Mouse (Mus musculus): ENCODE measurements around the gene Nop2. TPM values are rescaled to one million over a fixed set of nuclear protein-coding genes. Genes with fewer than 3 reads are reported as not detected.
A peak's percentile ranks its signal among the peaks of the same experiment; 100 is the strongest.

Gene Nop2
- polyA plus RNA-seq, 1 experiment from 2014 or later: 56.4 TPM

- Histone ChIP-seq H3K4me3 (ENCODE audit: low read depth, low read length) (peak overlapping the region; percentile 5; the same call in 1 of the 2 replicates), H3K4me1 (ENCODE audit: control insufficient read depth, insufficient read depth, low read length) (peaks cover 22% of the 10 kb centered on the region), H3K27ac (replicated peaks; ENCODE audit: low read depth, low read length) (no peak overlapping the region), H3K9ac (ENCODE audit: low read depth, low read length) (peak overlapping the region; percentile 6; the same call in 1 of the 2 replicates), H3K4me2 (ENCODE audit: low read depth, low read length) (peak overlapping the region; percentile 84), H3K36me3 (ENCODE audit: control insufficient read depth, insufficient read depth, low read length) (peaks cover 59% of the 10 kb centered on the region), H3K9me3 (ENCODE audit: control insufficient read depth, low read length) (no peaks in the 10 kb centered on the region), H3K27me3 (replicated peaks; ENCODE audit: control insufficient read depth, insufficient read depth, low read length) (no peaks in the 10 kb centered on the region)
- DNase-seq (ENCODE audit: low spot score): peak; percentile 63
- WGBS: 44% methylated on average over 5 of the region's 5 CpGs
- 0 out of 2 replicates have a peak, but pooled peaks have one; percentile 4 for ATAC-seq (ENCODE audit: low read depth)
These were observed 32.2 kb upstream of the Nop2 start for GRCm38 (mm10) chr6:125099421-125099971.

GRCm38 (mm10) chr6:125101444-125101843 is 30.3 kb upstream of the Nop2 start:
- no peak overlapping the region for H3K27ac ChIP-seq (replicated peaks; ENCODE audit: low read depth, low read length)
- no peaks in the 10 kb centered on the region for H3K27me3 ChIP-seq (replicated peaks; ENCODE audit: control insufficient read depth, insufficient read depth, low read length)
- no peak overlapping the region for H3K9ac ChIP-seq (ENCODE audit: low read depth, low read length)
- H3K9me3 ChIP-seq (ENCODE audit: control insufficient read depth, low read length): no peaks in the 10 kb centered on the region
- DNase-seq (ENCODE audit: low spot score): no peak
- H3K36me3 ChIP-seq (ENCODE audit: control insufficient read depth, insufficient read depth, low read length): peaks cover 78% of the 10 kb centered on the region
- no peak for ATAC-seq (ENCODE audit: low read depth)
- peaks cover 22% of the 10 kb centered on the region for H3K4me1 ChIP-seq (ENCODE audit: control insufficient read depth, insufficient read depth, low read length)
- H3K4me2 ChIP-seq (ENCODE audit: low read depth, low read length): no peak overlapping the region
- H3K4me3 ChIP-seq (ENCODE audit: low read depth, low read length): no peak overlapping the region
- 82% methylated on average over 9 of the region's 9 CpGs for WGBS

GRCm38 (mm10) chr6:125104223-125104622 is 27.5 kb upstream of the Nop2 start:
- peaks cover 4% of the 10 kb centered on the region for H3K4me1 ChIP-seq (ENCODE audit: control insufficient read depth, insufficient read depth, low read length)
- WGBS: 92% methylated on average over 4 of the region's 4 CpGs
- H3K9me3 ChIP-seq (ENCODE audit: control insufficient read depth, low read length): no peaks in the 10 kb centered on the region
- H3K4me3 ChIP-seq (ENCODE audit: low read depth, low read length): no peak overlapping the region
- H3K9ac ChIP-seq (ENCODE audit: low read depth, low read length): no peak overlapping the region
- H3K4me2 ChIP-seq (ENCODE audit: low read depth, low read length): no peak overlapping the region
- no peak for ATAC-seq (ENCODE audit: low read depth)
- H3K27me3 ChIP-seq (replicated peaks; ENCODE audit: control insufficient read depth, insufficient read depth, low read length): no peaks in the 10 kb centered on the region
- H3K27ac ChIP-seq (replicated peaks; ENCODE audit: low read depth, low read length): no peak overlapping the region
- DNase-seq (ENCODE audit: low spot score): no peak
- H3K36me3 ChIP-seq (ENCODE audit: control insufficient read depth, insufficient read depth, low read length): peaks cover 97% of the 10 kb centered on the region

GRCm38 (mm10) chr6:125107705-125108104 is 24.0 kb upstream of the Nop2 start:
- Histone ChIP-seq H3K4me3 (ENCODE audit: low read depth, low read length) (no peak overlapping the region), H3K27ac (replicated peaks; ENCODE audit: low read depth, low read length) (no peak overlapping the region), H3K36me3 (ENCODE audit: control insufficient read depth, insufficient read depth, low read length) (peaks cover 98% of the 10 kb centered on the region), H3K9me3 (ENCODE audit: control insufficient read depth, low read length) (no peaks in the 10 kb centered on the region), H3K4me2 (ENCODE audit: low read depth, low read length) (no peak overlapping the region), H3K4me1 (ENCODE audit: control insufficient read depth, insufficient read depth, low read length) (no peaks in the 10 kb centered on the region), H3K27me3 (replicated peaks; ENCODE audit: control insufficient read depth, insufficient read depth, low read length) (no peaks in the 10 kb centered on the region), H3K9ac (ENCODE audit: low read depth, low read length) (no peak overlapping the region)
- ATAC-seq (ENCODE audit: low read depth) (no peak), DNase-seq (ENCODE audit: low spot score) (no peak)
- 97% methylated on average over 2 of the region's 2 CpGs for WGBS

GRCm38 (mm10) chr6:125109371-125109770 is 22.3 kb upstream of the Nop2 start:
- Histone ChIP-seq H3K4me2 (ENCODE audit: low read depth, low read length) (no peak overlapping the region), H3K27ac (replicated peaks; ENCODE audit: low read depth, low read length) (no peak overlapping the region), H3K9me3 (ENCODE audit: control insufficient read depth, low read length) (no peaks in the 10 kb centered on the region), H3K27me3 (replicated peaks; ENCODE audit: control insufficient read depth, insufficient read depth, low read length) (no peaks in the 10 kb centered on the region), H3K9ac (ENCODE audit: low read depth, low read length) (no peak overlapping the region), H3K4me3 (ENCODE audit: low read depth, low read length) (no peak overlapping the region), H3K4me1 (ENCODE audit: control insufficient read depth, insufficient read depth, low read length) (no peaks in the 10 kb centered on the region), H3K36me3 (ENCODE audit: control insufficient read depth, insufficient read depth, low read length) (peaks cover 99% of the 10 kb centered on the region)
- ATAC-seq (ENCODE audit: low read depth) (no peak), DNase-seq (ENCODE audit: low spot score) (peak; percentile 33)
- WGBS: 68% methylated on average over 14 of the region's 14 CpGs

- Histone ChIP-seq H3K9me3 (ENCODE audit: control insufficient read depth, low read length) (no peaks in the 10 kb centered on the region), H3K4me3 (ENCODE audit: low read depth, low read length) (no peak overlapping the region), H3K36me3 (ENCODE audit: control insufficient read depth, insufficient read depth, low read length) (peaks cover 98% of the 10 kb centered on the region), H3K4me1 (ENCODE audit: control insufficient read depth, insufficient read depth, low read length) (no peaks in the 10 kb centered on the region), H3K27ac (replicated peaks; ENCODE audit: low read depth, low read length) (no peak overlapping the region), H3K9ac (ENCODE audit: low read depth, low read length) (no peak overlapping the region), H3K27me3 (replicated peaks; ENCODE audit: control insufficient read depth, insufficient read depth, low read length) (no peaks in the 10 kb centered on the region), H3K4me2 (ENCODE audit: low read depth, low read length) (no peak overlapping the region)
- DNase-seq (ENCODE audit: low spot score): peak; percentile 24
- 90% methylated on average over 7 of the region's 7 CpGs for WGBS
- no peak for ATAC-seq (ENCODE audit: low read depth)
These were observed 20.8 kb upstream of the Nop2 start for GRCm38 (mm10) chr6:125110927-125111326.

GRCm38 (mm10) chr6:125112553-125112952 is 19.2 kb upstream of the Nop2 start:
- H3K4me3 ChIP-seq (ENCODE audit: low read depth, low read length): no peak overlapping the region
- DNase-seq (ENCODE audit: low spot score): no peak
- H3K27ac ChIP-seq (replicated peaks; ENCODE audit: low read depth, low read length): no peak overlapping the region
- no peak overlapping the region for H3K4me2 ChIP-seq (ENCODE audit: low read depth, low read length)
- 94% methylated on average over 11 of the region's 11 CpGs for WGBS
- no peaks in the 10 kb centered on the region for H3K27me3 ChIP-seq (replicated peaks; ENCODE audit: control insufficient read depth, insufficient read depth, low read length)
- H3K4me1 ChIP-seq (ENCODE audit: control insufficient read depth, insufficient read depth, low read length): no peaks in the 10 kb centered on the region
- ATAC-seq (ENCODE audit: low read depth): no peak
- H3K9ac ChIP-seq (ENCODE audit: low read depth, low read length): no peak overlapping the region
- peaks cover 98% of the 10 kb centered on the region for H3K36me3 ChIP-seq (ENCODE audit: control insufficient read depth, insufficient read depth, low read length)
- H3K9me3 ChIP-seq (ENCODE audit: control insufficient read depth, low read length): no peaks in the 10 kb centered on the region

GRCm38 (mm10) chr6:125119387-125119786 is 12.3 kb upstream of the Nop2 start:
- no peaks in the 10 kb centered on the region for H3K27me3 ChIP-seq (replicated peaks; ENCODE audit: control insufficient read depth, insufficient read depth, low read length)
- DNase-seq (ENCODE audit: low spot score) (no peak), ATAC-seq (ENCODE audit: low read depth) (no peak)
- 92% methylated on average over 8 of the region's 8 CpGs for WGBS
- H3K4me2 ChIP-seq (ENCODE audit: low read depth, low read length): no peak overlapping the region
- peaks cover 98% of the 10 kb centered on the region for H3K36me3 ChIP-seq (ENCODE audit: control insufficient read depth, insufficient read depth, low read length)
- no peaks in the 10 kb centered on the region for H3K4me1 ChIP-seq (ENCODE audit: control insufficient read depth, insufficient read depth, low read length)
- no peak overlapping the region for H3K27ac ChIP-seq (replicated peaks; ENCODE audit: low read depth, low read length)
- H3K4me3 ChIP-seq (ENCODE audit: low read depth, low read length): no peak overlapping the region
- no peak overlapping the region for H3K9ac ChIP-seq (ENCODE audit: low read depth, low read length)
- H3K9me3 ChIP-seq (ENCODE audit: control insufficient read depth, low read length): no peaks in the 10 kb centered on the region

- Histone ChIP-seq H3K4me1 (ENCODE audit: control insufficient read depth, insufficient read depth, low read length) (0 out of 2 replicates have a peak, but pooled peaks cover 4% of the 10 kb centered on the region), H3K27ac (replicated peaks; ENCODE audit: low read depth, low read length) (no peak overlapping the region), H3K36me3 (ENCODE audit: control insufficient read depth, insufficient read depth, low read length) (peaks cover 76% of the 10 kb centered on the region), H3K27me3 (replicated peaks; ENCODE audit: control insufficient read depth, insufficient read depth, low read length) (no peaks in the 10 kb centered on the region), H3K4me3 (ENCODE audit: low read depth, low read length) (no peak overlapping the region), H3K4me2 (ENCODE audit: low read depth, low read length) (no peak overlapping the region), H3K9ac (ENCODE audit: low read depth, low read length) (no peak overlapping the region), H3K9me3 (ENCODE audit: control insufficient read depth, low read length) (no peaks in the 10 kb centered on the region)
- DNase-seq (ENCODE audit: low spot score): no peak
- no peak for ATAC-seq (ENCODE audit: low read depth)
- WGBS: 87% methylated on average over 12 of the region's 12 CpGs
These were observed 3.0 kb upstream of the Nop2 start for GRCm38 (mm10) chr6:125128724-125129123.
